Mouse (Mus musculus) megakaryocyte, adult 5-6 weeks (primary cell): Measurements from ENCODE around the gene Scn3b. TPM values are rescaled to one million over a fixed set of nuclear protein-coding genes. Genes with fewer than 3 reads are reported as not detected.

Experiments used
- ATAC-seq: 2 replicates; pipeline ENCODE4 v1.8.0; 2016; ENCODE audit warnings: mild to moderate bottlenecking, inconsistent platforms; ENCODE audit not compliant: poor library complexity, severe bottlenecking
- total RNA-seq, 2 experiments: library from RNA; stranded (forward) in 1 of 2; stranded (reverse) in 1 of 2; fragments of 153-499, 151-499 nt in 1 of 2; fragments of 221-1000, 200-1000 nt in 1 of 2; gene quantifications; 2 replicates each; pipeline versions ENCODE4 v1.2.3 to v1.2.4; 2015 to 2017

Gene Scn3b
- total RNA-seq (2015) (0.87 TPM in 1 of 2 replicates, not detected in the other), total RNA-seq (2017) (not detected in 2 replicates)

DNA sequence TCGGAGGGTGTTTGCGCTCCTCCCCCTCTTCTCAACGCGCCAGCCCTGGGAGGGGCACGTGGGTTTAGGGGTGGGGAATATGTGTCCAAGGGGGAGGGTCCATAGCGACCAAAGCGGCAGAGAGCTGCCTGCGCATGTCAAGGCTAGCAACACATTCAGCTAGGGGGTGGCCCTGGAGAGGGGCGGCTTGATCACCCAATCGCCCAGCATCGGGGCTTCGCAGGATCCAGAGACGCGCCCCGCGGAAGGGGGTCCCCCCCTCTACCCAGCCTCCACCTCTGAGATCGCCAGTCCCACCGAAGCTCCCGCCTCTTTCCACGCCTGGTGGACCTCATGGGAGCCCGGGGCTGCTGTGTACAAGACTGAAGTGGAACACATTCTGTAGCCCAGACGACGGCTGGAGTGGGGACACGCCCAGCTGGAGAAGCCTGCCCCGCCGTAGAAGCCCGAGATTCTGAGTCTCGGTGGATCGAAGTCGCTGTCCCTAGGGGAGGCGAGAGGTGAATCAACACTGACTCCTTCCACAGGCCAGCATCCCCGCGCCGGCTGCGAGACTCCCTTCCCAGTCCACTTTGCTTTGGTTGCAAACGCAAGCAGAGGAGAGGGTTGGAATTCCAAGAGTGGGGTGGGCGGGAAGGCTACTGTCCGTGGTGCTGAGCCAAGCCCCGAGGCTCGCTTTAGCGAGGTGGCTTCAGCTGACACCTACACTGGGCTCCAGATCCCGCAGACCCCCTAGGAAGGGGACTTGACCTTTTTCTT is at the start of gene Scn3b:
TSS of gene Scn3b (plus strand) at position 115 of the 759 bp plus-strand sequence.
- ATAC-seq, result peak; percentile 49

DNA sequence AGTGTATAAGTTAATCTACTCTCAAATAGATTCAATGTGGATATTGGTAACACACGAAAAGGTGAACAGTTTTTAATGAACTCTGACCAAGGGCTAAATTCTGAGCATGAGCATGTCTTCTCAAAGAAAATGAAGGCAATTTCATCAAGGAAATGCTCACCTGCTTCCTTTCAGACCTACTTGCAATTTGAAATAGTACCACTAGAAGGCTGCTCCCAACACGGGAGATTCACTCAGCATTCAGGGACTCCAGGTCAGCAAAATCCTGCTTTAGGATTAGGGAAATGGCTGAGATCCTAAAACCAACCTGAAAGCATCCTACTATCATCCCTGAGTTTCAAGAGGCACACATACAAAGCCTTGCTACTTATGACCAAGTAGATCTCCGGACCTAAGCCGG is 44.7 kb upstream of the Scn3b start:
- ATAC-seq, result no peak

DNA sequence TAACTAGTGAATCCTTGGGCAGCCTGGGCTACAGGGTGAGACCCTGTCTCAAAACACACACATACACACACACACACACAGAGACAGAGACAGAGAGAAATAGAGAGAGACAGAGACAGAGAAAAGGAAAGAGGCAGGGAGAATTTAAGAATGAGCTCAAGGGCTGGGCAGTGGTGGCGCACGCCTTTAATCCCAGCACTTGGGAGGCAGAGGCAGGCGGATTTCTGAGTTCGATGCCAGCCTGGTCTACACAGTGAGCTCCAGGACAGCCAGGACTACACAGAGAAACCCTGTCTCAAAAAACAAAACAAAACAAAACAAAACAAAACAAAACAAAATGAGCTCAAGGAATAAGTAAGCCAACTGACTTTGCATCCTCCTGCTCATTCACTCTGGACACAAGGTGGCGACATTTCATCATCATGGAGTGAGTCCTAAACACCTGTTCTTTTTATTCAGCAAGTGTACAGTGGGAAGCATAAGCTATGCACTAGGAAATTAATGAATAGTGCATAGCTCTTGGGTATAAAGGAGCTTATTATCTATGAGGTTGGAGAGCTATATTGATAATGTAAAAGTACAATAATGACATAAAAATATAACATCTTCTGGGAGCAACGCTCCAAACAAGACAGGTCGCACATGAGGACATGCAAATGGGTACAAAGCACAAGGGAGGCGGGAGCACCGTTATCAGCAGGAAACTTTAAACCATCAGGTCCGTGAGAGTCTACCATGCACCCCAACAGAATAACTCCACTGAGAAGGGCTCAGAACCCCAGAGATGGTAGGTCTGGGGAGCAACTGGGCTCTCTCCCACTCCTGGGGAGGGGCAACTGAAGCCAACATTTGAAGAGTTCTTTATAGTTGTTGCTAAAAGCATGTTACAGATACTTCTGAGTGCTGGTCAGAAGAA is 40.9 kb upstream of the Scn3b start:
- ATAC-seq, result peak; percentile 72

DNA sequence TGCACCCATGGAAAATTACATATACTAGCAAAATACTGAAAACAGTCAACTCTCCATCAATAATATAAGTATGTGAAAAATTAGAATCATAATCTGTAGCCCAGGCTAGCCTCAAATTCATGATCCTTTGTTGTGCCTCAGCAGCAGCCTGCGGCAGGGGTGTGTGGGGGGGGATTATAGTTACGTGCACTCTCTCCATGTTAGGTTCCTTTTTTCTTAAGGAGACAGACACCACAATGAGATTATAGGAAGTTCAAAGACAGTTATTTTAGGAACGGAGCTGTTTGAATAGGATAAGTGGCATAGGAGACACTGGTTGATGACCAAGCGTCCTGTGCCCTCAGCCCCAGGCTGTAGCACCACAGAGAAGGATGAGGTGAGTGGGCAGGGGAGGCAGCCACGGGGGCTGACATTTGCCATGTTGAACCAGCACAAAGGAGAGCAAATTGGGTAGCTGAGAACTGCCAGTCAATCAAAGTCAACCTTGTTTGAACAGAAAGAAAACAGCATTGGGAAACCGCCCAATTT is 40.1 kb upstream of the Scn3b start:
- peak; percentile 67 for ATAC-seq

DNA sequence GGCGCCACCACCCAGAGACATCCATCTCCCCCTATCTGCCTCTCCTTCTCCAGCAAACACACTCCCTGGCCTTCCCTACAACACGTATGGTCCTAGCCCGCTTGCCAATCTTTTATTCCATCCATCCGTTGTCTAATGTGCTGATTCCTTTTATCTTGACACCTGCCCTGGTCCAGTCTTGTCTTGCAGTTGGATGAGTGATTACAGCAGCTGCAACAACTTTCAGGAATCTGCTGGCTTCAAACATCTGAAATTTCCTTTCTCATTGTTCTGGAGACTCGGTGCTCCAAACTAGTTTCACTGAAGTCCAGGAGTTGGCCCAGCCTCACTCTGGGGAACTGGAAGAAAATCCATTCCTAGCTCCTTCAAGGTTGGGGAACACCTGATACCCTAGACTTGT is 39.5 kb upstream of the Scn3b start:
- no peak for ATAC-seq

DNA sequence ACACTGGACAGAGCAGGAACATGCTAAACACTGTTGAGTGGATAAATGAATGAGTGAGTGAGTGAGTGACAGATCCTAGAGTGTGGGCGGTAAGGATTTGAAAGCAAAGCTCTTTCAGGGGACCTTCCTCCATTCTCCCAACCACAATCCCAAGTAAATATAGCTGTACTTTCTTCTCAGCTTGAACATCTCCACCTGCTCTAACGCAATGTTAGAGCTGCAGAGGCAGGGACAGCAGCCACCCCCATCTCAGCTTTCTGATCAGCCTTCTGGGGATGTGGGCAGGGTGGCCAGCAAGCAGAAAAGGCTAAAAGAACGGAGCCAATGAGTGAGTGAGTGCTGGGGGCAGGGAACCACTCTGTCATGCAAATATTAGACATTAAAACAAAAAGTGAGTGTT is 38.0 kb upstream of the Scn3b start:
- ATAC-seq, result no peak

DNA sequence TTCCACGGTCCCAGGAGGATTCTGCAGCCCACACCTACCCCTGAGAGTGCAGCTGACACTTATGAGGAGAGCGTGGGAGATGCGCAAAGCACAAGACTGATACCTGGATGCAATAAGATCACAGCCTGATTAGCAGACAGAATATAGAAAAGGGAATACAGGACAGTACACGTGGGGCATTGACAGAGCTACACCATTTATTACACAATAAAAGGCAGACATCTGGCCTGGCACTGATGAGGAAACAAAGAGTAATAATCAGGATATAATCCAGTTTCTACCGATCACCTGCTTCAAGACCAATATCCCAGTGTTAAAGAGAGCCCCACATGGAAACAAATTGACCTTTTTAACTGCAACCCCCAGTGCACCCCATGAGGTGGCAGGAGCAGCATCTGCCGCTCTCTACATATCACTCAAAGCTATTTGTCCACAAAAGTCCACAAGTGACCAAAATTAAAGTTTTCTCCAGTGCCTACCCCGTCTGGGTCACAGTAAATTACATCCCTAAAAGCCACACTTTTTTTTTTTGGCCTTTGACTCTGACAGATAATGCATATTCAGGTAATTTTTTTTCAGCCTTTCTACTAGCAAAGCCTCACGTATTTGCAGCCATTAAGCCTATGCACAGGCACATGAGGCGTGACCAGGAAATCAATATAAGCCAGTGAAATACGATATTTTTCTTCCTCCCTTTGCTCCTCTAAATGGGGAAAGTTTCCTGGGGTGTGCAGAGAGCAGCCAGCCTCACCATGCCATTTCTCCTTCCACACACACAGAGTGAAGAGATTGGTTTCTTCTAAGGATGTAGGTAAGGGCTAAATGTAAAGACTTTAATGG is 34.6 kb upstream of the Scn3b start:
- ATAC-seq, result no peak

DNA sequence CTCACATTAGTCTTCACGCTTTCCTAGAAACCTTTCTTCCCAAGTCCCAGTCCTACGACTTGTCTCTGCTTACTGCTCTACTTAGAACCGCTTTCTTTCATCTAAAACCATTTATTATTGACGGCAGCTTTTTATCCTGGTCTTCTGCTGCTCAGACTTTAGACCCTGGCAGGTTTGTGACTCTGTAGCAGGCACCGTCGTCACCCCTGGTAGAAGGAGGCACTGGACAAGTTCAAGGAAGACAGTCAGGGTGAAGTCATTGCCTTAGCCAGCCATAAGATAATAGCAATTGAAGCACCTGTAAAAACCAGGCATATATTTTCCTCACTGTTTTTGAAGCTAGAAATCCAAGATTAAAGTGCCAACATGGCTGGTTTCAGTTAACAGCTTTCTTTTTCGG is 33.8 kb upstream of the Scn3b start:
- ATAC-seq, result no peak

DNA sequence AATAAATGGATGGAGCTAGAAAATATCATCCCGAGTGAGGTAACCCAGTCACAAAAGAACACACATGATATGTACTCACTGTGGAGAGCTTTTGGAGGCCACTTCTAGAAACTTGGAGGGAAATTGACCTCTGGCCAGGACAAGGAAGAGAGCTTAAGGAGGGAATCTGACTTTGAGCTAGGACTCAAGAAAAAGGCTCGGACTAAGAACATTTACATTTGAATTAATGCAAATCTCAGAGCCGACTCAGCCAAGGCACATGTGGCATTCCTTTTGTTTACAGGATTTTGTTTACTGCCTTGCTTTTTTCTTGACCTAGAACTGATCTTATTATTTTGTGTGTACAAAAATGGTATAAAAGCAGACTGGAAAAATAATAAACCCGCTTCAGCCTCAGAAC is 29.3 kb upstream of the Scn3b start:
- no peak for ATAC-seq

DNA sequence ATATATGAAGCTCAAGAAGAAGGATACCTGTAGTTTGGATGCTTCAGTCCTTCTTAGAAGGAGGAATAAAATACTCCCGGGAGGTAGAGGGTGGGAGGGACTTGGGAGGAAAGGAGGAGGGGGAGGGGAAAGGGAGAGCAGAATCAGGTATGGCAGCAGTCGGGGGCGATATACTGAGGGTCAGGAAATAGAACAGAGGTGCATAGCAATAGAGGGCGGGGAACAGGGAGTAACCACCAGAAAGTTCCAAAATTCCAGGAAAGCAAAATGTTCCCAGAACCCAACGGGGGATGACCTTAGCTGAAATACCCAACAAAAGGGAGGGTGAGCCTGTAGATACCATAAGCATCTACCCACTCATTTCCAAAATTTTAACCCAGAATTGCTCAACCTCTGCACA is 28.7 kb upstream of the Scn3b start:
- ATAC-seq, result no peak

DNA sequence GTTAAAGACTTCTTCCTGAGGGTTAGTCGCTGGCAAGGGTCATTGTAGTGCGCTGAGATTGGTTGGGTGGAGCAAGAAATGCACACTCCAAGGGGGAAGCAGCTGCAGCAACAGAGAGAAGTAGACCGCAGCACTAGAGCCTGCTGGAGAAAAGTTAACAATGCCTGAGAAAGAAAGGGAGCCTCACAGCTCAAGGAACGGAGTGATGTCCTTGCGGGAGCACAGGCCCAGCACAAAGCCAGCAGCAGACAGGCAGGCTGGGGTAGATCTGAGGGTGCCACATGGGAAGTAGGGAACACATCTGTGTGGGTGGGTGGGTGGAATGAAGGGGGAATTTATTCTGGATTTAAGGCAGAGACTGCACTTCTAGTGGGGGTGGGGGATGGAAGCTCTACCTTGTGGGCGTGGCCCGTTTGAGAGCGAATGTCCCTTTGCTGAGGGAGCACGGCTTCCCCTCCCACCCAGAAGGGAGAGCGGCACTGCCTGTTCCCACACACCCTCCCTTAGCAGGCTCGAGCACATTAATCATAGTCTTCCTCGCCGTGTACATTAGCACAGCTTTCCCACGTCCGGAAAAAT is 27.7 kb upstream of the Scn3b start:
- peak; percentile 75 for ATAC-seq

DNA sequence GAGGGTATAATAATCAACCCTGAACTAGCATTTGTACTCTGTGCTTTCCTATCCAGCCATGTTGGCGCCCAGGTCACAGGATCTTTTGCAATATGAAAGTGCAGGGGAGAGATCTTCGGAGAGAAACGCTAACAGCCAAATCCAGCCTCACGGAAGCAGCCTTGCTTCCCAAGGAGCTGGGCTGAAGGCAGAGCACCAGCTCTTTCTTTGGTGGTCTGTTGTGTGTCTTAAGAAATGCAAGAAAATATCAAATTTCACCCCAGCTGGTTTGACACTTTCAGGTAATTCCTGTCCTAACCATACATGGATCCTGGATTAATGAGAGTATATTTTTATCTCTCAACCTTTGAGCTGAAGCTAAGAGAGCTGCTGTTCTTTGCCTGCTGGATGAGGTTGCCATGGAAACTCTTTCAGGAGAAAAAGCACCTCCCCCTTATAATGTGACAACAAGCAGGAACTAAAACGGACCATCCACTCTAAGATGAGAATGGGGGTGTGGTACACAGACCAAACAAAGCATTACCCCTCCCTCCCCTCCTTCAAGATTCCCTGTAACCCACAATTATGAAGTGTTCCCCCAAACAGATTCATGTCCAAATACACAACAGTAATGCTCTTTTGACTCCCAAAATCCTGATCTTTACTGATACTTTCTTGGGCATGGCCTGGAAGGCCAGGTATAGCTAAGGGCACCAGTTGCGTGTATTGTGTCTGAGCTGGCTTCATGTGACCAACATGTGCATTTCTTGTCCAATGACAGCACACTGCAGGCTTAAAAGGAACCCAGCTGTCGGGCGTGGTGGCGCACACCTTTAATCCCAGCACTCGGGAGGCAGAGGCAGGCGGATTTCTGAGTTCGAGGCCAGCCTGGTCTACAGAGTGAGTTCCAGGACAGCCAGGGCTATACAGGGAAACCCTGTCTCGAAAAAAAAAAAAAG is 26.8 kb upstream of the Scn3b start:
- ATAC-seq, result no peak

DNA sequence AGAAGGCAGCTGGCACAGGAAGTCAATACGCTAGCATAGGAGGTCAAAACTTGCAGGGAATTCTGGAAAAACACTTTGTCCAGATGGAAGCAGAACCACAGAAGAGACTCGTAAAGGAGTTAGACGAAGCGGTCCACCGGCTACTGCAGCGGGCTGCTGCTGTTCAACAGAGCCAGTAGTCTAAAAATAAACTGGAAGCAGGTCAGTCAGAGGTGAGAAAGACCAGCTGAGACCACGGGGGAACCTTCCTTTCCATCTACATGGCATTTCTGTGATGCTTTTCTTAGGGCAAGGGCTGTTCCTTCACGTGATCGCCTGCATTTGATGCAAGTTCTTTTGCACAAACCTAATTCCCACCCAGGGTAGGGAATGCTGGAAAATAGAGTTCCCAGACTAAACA is 23.6 kb upstream of the Scn3b start:
- ATAC-seq, result no peak

DNA sequence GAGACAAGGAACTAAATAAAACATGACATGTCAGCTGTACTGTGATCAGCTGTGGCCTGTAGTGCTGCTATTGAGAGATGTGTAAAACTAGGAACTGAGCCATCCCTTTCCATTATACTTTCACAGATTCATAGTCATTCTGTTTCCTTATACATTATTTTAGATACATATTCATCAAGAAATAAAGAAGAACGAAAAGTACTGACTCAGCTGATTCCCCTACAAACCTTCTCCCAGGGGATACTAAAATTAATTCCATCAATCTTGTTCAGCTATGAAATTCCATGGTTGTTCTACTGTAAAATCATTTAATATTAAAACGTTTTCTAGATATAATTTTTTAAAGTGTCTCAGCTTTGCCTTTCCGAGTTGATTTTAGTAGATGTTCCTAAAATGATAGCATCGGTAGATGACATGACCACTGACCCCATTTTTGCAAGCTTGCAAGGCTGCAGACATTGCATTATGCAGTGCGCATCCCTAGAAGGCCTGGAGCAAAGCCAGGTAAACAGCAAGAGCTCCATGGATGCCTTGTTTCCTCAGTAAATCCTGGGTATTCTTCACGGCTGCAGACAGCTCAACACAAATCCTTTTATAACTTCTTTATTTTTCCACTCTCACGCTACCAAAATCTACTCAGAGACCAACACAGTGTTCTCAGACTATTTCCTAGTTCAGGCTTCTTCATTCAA is 22.9 kb upstream of the Scn3b start:
- ATAC-seq, result no peak

DNA sequence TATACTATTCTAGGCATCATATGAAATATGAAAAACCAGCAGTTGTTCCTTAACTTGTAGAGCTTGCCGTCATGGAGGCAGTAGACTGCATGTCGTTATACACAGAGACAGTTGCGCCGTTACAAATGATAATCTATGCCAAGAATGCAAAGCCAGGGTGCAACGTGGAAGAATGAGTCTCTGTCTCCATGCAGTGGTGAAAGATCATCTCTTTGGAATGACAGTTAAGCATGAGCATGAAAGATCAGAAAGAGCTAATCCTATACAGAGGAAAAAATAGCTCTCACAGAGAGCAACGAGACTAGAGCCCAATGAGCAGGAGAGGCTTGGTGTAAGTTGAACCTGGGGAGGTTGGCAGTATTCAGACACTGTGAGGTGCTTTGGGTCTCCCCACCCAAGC is 22.3 kb upstream of the Scn3b start:
- no peak for ATAC-seq

DNA sequence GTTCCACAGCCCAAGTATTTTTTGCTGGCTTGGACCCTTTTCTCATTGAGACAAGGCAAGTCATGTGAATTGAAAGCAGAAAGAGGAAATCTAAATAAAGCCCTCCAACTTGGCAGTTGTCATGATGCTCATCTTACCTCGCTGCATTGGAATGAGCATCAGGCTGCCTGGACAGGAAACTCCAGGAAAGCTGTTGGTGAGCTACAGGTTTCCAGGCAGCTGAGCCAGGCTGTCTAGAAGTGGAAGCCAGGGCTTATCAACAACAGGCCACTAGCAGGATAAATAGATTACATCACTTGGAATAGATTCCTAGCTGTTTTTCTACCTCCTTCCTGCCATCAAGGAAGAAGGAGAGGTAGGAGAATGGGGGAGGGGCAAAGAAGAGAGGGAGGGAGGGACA is 19.9 kb upstream of the Scn3b start:
- no peak for ATAC-seq

DNA sequence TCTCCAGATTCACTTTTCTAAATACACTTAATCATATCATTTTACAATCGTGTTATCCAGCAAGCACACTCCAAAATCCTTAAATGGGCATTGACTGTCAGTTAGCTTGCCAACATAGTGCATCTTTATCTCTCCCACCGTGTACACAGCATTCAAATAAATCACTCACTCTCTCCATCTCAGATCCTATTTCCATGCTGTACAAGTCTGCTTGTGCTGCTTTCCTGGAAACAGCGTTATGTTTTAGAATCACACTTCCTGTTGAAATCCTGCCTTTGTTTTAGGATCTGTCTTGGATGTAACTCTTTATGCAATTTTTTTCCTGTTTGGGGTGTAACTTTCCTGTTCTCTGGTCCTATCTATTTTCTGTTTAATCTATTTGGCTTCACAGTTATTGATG is 16.6 kb upstream of the Scn3b start:
- no peak for ATAC-seq

DNA sequence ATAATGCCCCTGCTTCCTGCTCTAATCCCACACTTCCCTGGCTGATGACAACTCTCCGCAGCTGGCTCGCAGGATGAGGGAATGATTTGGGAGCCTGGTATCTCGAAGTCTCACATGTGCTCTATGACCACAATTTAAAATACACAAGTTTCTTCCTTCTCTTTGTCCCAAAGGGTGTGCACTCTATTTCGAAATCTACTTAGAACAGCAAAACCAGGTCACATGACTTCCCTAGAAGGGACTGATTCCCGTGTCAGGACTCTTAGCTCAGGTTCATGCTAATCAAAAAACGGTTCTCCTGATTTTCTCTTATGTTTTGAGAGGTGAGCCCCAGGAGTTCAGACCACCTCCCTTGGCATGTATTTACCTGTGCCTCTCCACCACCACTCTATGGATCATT is 5.1 kb upstream of the Scn3b start:
- ATAC-seq, result peak; percentile 67
